Mouse (Mus musculus) spleen, adult 2 months (tissue): ENCODE data around the gene Upp2.

Experiments
- CTCF ChIP-seq: fragments of 200-500 bp; IDR thresholded peaks from 2 replicates; pipeline ENCODE4 v1.5.1; 2011; ENCODE audit warnings: mild to moderate bottlenecking, inconsistent platforms; ENCODE audit not compliant: insufficient read depth, insufficient read length, insufficient replicate concordance; ENCODE audit errors: extremely low read depth
- POLR2A ChIP-seq: fragments of 200-500 bp; IDR thresholded peaks from 2 replicates; pipeline ENCODE4 v1.6.1; 2011; ENCODE audit warnings: low read depth, low read length, inconsistent platforms

DNA sequence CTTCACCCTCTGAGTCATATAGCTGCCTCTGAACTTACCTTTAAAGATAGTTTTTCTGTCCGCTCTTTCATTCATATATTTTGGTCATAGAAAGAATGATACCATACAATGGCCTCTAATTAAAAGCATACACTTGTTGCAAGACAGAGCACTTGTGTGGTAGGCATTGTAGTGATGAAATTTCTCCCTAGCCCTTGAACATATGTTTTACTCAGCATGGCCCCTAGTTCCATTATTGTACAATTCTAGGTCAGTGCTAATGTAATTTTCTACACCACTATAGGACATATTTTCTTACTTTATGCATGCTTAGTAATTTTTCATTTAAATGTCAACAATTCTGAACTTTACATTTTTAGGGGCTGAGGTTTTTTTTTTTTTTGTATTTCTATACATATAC is 89.9 kb downstream of the Upp2 start:
- TF ChIP-seq CTCF (no peak), POLR2A (no peak)
